In genomic region chr19:45746153-45747020, GRCm38 (mm10) we compare ENCODE assay signal across 8 mouse cellular contexts. TPM values are rescaled to one million over a fixed set of nuclear protein-coding genes. Genes with fewer than 3 reads are reported as not detected.
DNase-seq lines count a peak whose midpoint lies in the region; ATAC-seq and TF ChIP-seq lines count a peak whose summit lies in the region.

No protein-coding gene starts in this region.

- no peak for TF ChIP-seq POLR2A in cerebellum, adult 2 months (IDR thresholded peaks at IDR 0.05; ENCODE audit: borderline replicate concordance, insufficient read depth, low read length)

- peaks cover under 1% of the 10 kb centered on the region; the same call in 1 of the 2 replicates for H3K36me3 ChIP-seq in hindbrain, postnatal 0 days (ENCODE audit: insufficient read depth, low read length)

- peaks cover 8% of the 10 kb centered on the region for H3K4me1 ChIP-seq in cerebellum, adult 2 months (ENCODE audit: control insufficient read depth, insufficient read depth, low read length)
- H3K4me1 ChIP-seq in hindbrain, postnatal 0 days (ENCODE audit: insufficient read depth, low read length) = peaks cover 15% of the 10 kb centered on the region; the same call in 1 of the 2 replicates

- no peak overlapping the region for H3K4me3 ChIP-seq in cerebellum, adult 2 months (replicated peaks; ENCODE audit: insufficient read depth, low read depth, low read length)
- no peak overlapping the region for H3K4me3 ChIP-seq in hindbrain, postnatal 0 days (ENCODE audit: low read length)

- peaks cover 13% of the 10 kb centered on the region; the same call in 1 of the 2 replicates for H3K27me3 ChIP-seq in cerebellum, adult 2 months (ENCODE audit: control insufficient read depth, insufficient read depth, low read length)
- H3K27me3 ChIP-seq in hindbrain, postnatal 0 days (ENCODE audit: insufficient read depth, low read length) = peaks cover 29% of the 10 kb centered on the region

- DNase-seq in frontal cortex, adult 2 months (ENCODE audit: extremely low spot score in 1 of 2, low spot score in 1 of 2) = peak; percentile 40 to 83
- peak; percentile 70 to 78 for DNase-seq in cerebellum, adult 2 months
- DNase-seq in frontal cortex, postnatal 36 days (ENCODE audit: low spot score in 2 of 2) = peak; percentile 69 to 76
- peak; percentile 76 for DNase-seq in hindbrain, postnatal 0 days (ENCODE audit: low spot score)
- DNase-seq in layer of hippocampus, postnatal 36 days = peak; percentile 63 to 70
- DNase-seq in lung, postnatal 14 days = peak; percentile 80
- DNase-seq in spleen, adult 12 weeks (ENCODE audit: low spot score) = peak; percentile 70

- WGBS in cerebellum, adult 2 months = 23% methylated on average over 29 of the region's 29 CpGs
- WGBS in hindbrain, postnatal 0 days = 15% methylated on average over 29 of the region's 29 CpGs

- TF ChIP-seq CTCF in cerebellum, adult 2 months (IDR thresholded peaks at IDR 0.05; ENCODE audit: borderline replicate concordance, insufficient read depth, low read depth, low read length) = peak; percentile 78
- TF ChIP-seq CTCF in hindbrain, postnatal 0 days (IDR thresholded peaks at IDR 0.05; ENCODE audit: low read depth) = peak; percentile 89

- H3K9me3 ChIP-seq in hindbrain, postnatal 0 days (ENCODE audit: low read length) = no peaks in the 10 kb centered on the region

- H3K9ac ChIP-seq in hindbrain, postnatal 0 days (replicated peaks; ENCODE audit: low read length) = no peak overlapping the region

- H3K27ac ChIP-seq in cerebellum, adult 2 months (ENCODE audit: insufficient read depth, low read length) = no peak overlapping the region
- no peak overlapping the region for H3K27ac ChIP-seq in hindbrain, postnatal 0 days

- no peak for ATAC-seq in frontal cortex, adult (ENCODE audit: low TSS enrichment)
- 0 out of 2 replicates have a peak, but pooled peaks have one; percentile 0 for ATAC-seq in hindbrain, postnatal 0 days

- H3K4me2 ChIP-seq in hindbrain, postnatal 0 days (ENCODE audit: low read depth, low read length) = no peak overlapping the region

RNA-seq across cellular contexts. Expression of gene Npm3, which starts 3.0 kb away (rescaled TPM):
- polyA plus RNA-seq in frontal cortex, adult 2 months (2012; rRNA removed) = 16.3 and 17.5 TPM in 2 replicates
- polyA plus RNA-seq in cerebellum, adult 2 months (2012; rRNA removed) = 14.7 and 15.0 TPM in 2 replicates
- 23.6 and 35.7 TPM in 2 replicates for total RNA-seq in hindbrain, postnatal 0 days (2014; rRNA removed)
- polyA plus RNA-seq in hindbrain, postnatal 0 days (2015; fragmentation: Nextera tagmentation; extraction: Ambion mirVana) = 5.6 and 8.1 TPM in 2 replicates
- 10 to 100 TPM in 1 of 2 experiments, 1 to 10 TPM in 1; 9.6 to 10.4 TPM for total RNA-seq in layer of hippocampus, postnatal 36 days (2021)

RNA-seq across cellular contexts. Expression of gene Fgf8, which starts 3.7 kb away (rescaled TPM):
- polyA plus RNA-seq in frontal cortex, adult 2 months (2012; rRNA removed) = not detected in 2 replicates
- polyA plus RNA-seq in cerebellum, adult 2 months (2012; rRNA removed) = not detected in 2 replicates
- total RNA-seq in hindbrain, postnatal 0 days (2014; rRNA removed) = 1.8 and 2.6 TPM in 2 replicates
- polyA plus RNA-seq in hindbrain, postnatal 0 days (2015; fragmentation: Nextera tagmentation; extraction: Ambion mirVana) = 1.1 and 1.3 TPM in 2 replicates
- total RNA-seq in layer of hippocampus, postnatal 36 days (2021) = not detected

RNA-seq across cellular contexts. Expression of gene Mgea5, which starts 37.2 kb away (rescaled TPM):
- polyA plus RNA-seq in frontal cortex, adult 2 months (2012; rRNA removed) = 140 and 147 TPM in 2 replicates
- 109 and 116 TPM in 2 replicates for polyA plus RNA-seq in cerebellum, adult 2 months (2012; rRNA removed)
- total RNA-seq in hindbrain, postnatal 0 days (2014; rRNA removed) = 135 and 154 TPM in 2 replicates
- polyA plus RNA-seq in hindbrain, postnatal 0 days (2015; fragmentation: Nextera tagmentation; extraction: Ambion mirVana) = 74.2 and 78.0 TPM in 2 replicates
- total RNA-seq in layer of hippocampus, postnatal 36 days (2021) = 100 to 1,000 TPM; 163 to 171 TPM
